Mouse (Mus musculus): Measurements from ENCODE around the gene Tmx2.

DNA sequence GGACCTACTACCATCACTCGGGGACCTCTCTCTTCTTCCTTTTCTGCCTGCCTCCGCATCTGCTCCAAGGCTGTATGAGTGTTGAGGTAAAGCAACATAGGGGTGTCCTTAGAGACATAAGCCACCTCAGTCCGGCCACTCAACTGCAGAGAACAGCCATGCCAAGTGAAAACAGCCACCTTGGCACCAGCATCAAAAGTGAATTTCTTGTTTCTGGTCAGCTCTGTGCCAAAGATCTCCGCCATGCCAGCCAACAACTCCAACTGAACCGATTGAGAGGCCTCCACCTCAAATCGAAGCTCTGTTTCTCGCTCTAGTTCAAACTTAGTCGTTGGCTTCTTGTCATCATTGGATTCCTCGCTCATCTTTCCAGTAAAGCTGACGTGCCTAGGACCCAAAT, 46.8 kb upstream of the Tmx2 start:
- TF ChIP-seq POLR2A (IDR thresholded peaks at IDR 0.05; ENCODE audit: control insufficient read depth, low read depth, low read length): no peak
- TF ChIP-seq CTCF (IDR thresholded peaks at IDR 0.05; ENCODE audit: control insufficient read depth, insufficient read depth, insufficient replicate concordance, low read depth, low read length): no peak

Data from testis, adult 2 months (tissue).